Mouse (Mus musculus): Measurements from ENCODE around the gene Slc22a17. TPM values are rescaled to one million over a fixed set of nuclear protein-coding genes. Genes with fewer than 3 reads are reported as not detected.
"Not testable (repeated sequence)": the region's sequence is repeated elsewhere in the genome, so short reads cannot be mapped to it uniquely, and the experiment has no call there.

Slc22a17 gene
- polyA plus RNA-seq, 1 experiment from 2014 or later: 136 TPM

GRCm38 (mm10) chr14:54953664-54954206 is 40.8 kb upstream of the Slc22a17 start:
- ATAC-seq (ENCODE audit: low FRiP score) (no peak), DNase-seq (ENCODE audit: low spot score) (no peak)
- H3K27ac ChIP-seq: no peak overlapping the region
- H3K36me3 ChIP-seq (replicated peaks; ENCODE audit: control insufficient read depth, insufficient read depth): no peaks in the 10 kb centered on the region
- no peaks in the 10 kb centered on the region for H3K9me3 ChIP-seq (ENCODE audit: control insufficient read depth, low read length)
- 92% methylated on average over 8 of the region's 8 CpGs for WGBS
- no peak overlapping the region for H3K4me3 ChIP-seq (replicated peaks; ENCODE audit: low read length)
- H3K27me3 ChIP-seq (ENCODE audit: control insufficient read depth, insufficient read depth, low read length): no peaks in the 10 kb centered on the region
- H3K9ac ChIP-seq: no peak overlapping the region
- no peak overlapping the region for H3K4me2 ChIP-seq (replicated peaks)
- H3K4me1 ChIP-seq (replicated peaks; ENCODE audit: control insufficient read depth, insufficient read depth, low read length): no peaks in the 10 kb centered on the region

- H3K4me3 ChIP-seq (replicated peaks; ENCODE audit: low read length): no peak overlapping the region
- no peak overlapping the region for H3K9ac ChIP-seq
- H3K36me3 ChIP-seq (replicated peaks; ENCODE audit: control insufficient read depth, insufficient read depth): no peaks in the 10 kb centered on the region
- 90% methylated on average over 6 of the region's 6 CpGs for WGBS
- no peak for DNase-seq (ENCODE audit: low spot score)
- H3K27ac ChIP-seq: no peak overlapping the region
- no peaks in the 10 kb centered on the region for H3K9me3 ChIP-seq (ENCODE audit: control insufficient read depth, low read length)
- no peaks in the 10 kb centered on the region for H3K27me3 ChIP-seq (ENCODE audit: control insufficient read depth, insufficient read depth, low read length)
- H3K4me1 ChIP-seq (replicated peaks; ENCODE audit: control insufficient read depth, insufficient read depth, low read length): no peaks in the 10 kb centered on the region
- no peak for ATAC-seq (ENCODE audit: low FRiP score)
- H3K4me2 ChIP-seq (replicated peaks): no peak overlapping the region
Observed at GRCm38 (mm10) chr14:54951587-54951986, 38.7 kb upstream of the Slc22a17 start.

DNA sequence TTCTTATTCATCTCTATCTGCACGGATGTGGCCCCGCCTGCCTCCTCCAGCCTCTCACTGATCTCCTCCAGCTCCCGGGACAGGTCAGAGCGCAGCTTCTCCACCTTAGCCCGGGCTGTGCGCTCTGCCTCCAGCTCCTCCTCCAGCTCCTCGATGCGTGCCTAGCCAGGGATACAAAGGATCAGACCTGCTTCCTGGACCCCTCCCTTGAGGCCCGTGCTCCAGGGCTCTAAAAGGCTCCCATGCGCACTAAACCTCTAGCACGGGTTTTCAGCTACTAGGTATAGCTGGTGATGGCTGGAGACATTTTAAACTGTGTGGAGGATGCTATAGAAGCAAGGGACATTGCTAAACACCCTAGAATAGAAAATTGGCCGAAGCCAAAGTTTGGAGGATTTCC is 37.6 kb upstream of the Slc22a17 start:
- no peaks in the 10 kb centered on the region for H3K36me3 ChIP-seq (replicated peaks; ENCODE audit: control insufficient read depth, insufficient read depth)
- no peak overlapping the region for H3K4me3 ChIP-seq (replicated peaks; ENCODE audit: low read length)
- ATAC-seq (ENCODE audit: low FRiP score) (no peak), DNase-seq (ENCODE audit: low spot score) (no peak)
- H3K4me2 ChIP-seq (replicated peaks): no peak overlapping the region
- 62% methylated on average over 12 of the region's 12 CpGs for WGBS
- H3K27ac ChIP-seq: no peak overlapping the region
- H3K4me1 ChIP-seq (replicated peaks; ENCODE audit: control insufficient read depth, insufficient read depth, low read length): no peaks in the 10 kb centered on the region
- no peaks in the 10 kb centered on the region for H3K9me3 ChIP-seq (ENCODE audit: control insufficient read depth, low read length)
- no peak overlapping the region for H3K9ac ChIP-seq
- H3K27me3 ChIP-seq (ENCODE audit: control insufficient read depth, insufficient read depth, low read length): no peaks in the 10 kb centered on the region

- Histone ChIP-seq H3K27ac (no peak overlapping the region), H3K4me2 (replicated peaks) (no peak overlapping the region), H3K27me3 (ENCODE audit: control insufficient read depth, insufficient read depth, low read length) (no peaks in the 10 kb centered on the region), H3K9me3 (ENCODE audit: control insufficient read depth, low read length) (no peaks in the 10 kb centered on the region), H3K4me3 (replicated peaks; ENCODE audit: low read length) (no peak overlapping the region), H3K9ac (no peak overlapping the region), H3K36me3 (replicated peaks; ENCODE audit: control insufficient read depth, insufficient read depth) (no peaks in the 10 kb centered on the region), H3K4me1 (replicated peaks; ENCODE audit: control insufficient read depth, insufficient read depth, low read length) (no peaks in the 10 kb centered on the region)
- 88% methylated on average over 9 of the region's 9 CpGs for WGBS
- ATAC-seq (ENCODE audit: low FRiP score): no peak
- DNase-seq (ENCODE audit: low spot score): no peak
Observed at GRCm38 (mm10) chr14:54948781-54949180, 35.8 kb upstream of the Slc22a17 start.

- not testable (repeated sequence) for H3K27me3 ChIP-seq (ENCODE audit: control insufficient read depth, insufficient read depth, low read length); H3K9ac ChIP-seq; H3K27ac ChIP-seq; ATAC-seq (ENCODE audit: low FRiP score); H3K36me3 ChIP-seq (replicated peaks; ENCODE audit: control insufficient read depth, insufficient read depth); H3K4me2 ChIP-seq (replicated peaks); DNase-seq (ENCODE audit: low spot score); H3K4me1 ChIP-seq (replicated peaks; ENCODE audit: control insufficient read depth, insufficient read depth, low read length); H3K9me3 ChIP-seq (ENCODE audit: control insufficient read depth, low read length); H3K4me3 ChIP-seq (replicated peaks; ENCODE audit: low read length)
- 93% methylated on average over 11 of the region's 11 CpGs for WGBS
Observed at GRCm38 (mm10) chr14:54947008-54947407, 34.1 kb upstream of the Slc22a17 start.

GRCm38 (mm10) chr14:54945975-54946704 is 33.2 kb upstream of the Slc22a17 start:
- ATAC-seq (ENCODE audit: low FRiP score) (no peak), DNase-seq (ENCODE audit: low spot score) (no peak)
- Histone ChIP-seq H3K9me3 (ENCODE audit: control insufficient read depth, low read length) (no peaks in the 10 kb centered on the region), H3K36me3 (replicated peaks; ENCODE audit: control insufficient read depth, insufficient read depth) (no peaks in the 10 kb centered on the region), H3K9ac (no peak overlapping the region), H3K4me3 (replicated peaks; ENCODE audit: low read length) (no peak overlapping the region), H3K27ac (no peak overlapping the region), H3K4me1 (replicated peaks; ENCODE audit: control insufficient read depth, insufficient read depth, low read length) (no peaks in the 10 kb centered on the region), H3K4me2 (replicated peaks) (no peak overlapping the region), H3K27me3 (ENCODE audit: control insufficient read depth, insufficient read depth, low read length) (no peaks in the 10 kb centered on the region)
- 84% methylated on average over 19 of the region's 19 CpGs for WGBS

DNA sequence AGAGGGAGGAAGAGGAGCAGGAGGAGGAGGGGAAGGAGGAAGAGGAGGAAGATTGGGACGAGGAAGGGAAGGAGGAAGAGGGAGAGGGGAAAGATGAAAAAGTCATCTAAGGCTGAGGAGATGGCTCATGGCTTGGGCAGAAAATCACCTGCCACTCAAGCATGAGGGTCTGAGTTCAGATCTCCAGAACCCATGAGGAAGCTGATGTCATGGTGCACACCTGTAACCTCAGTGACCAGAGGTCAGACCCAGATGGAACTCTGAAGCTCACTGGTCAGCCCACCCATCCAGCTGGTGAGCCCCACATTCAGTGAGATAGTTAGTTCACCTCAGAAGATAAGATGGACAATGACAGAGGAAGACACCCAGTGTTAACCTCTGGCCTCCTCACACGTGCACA is 32.0 kb upstream of the Slc22a17 start:
- WGBS: 81% methylated on average over 2 of the region's 2 CpGs
- H3K4me2 ChIP-seq (replicated peaks): no peak overlapping the region
- no peak overlapping the region for H3K27ac ChIP-seq
- no peak overlapping the region for H3K9ac ChIP-seq
- no peak overlapping the region for H3K4me3 ChIP-seq (replicated peaks; ENCODE audit: low read length)
- no peak for DNase-seq (ENCODE audit: low spot score)
- H3K27me3 ChIP-seq (ENCODE audit: control insufficient read depth, insufficient read depth, low read length): no peaks in the 10 kb centered on the region
- H3K9me3 ChIP-seq (ENCODE audit: control insufficient read depth, low read length): no peaks in the 10 kb centered on the region
- no peak for ATAC-seq (ENCODE audit: low FRiP score)
- H3K4me1 ChIP-seq (replicated peaks; ENCODE audit: control insufficient read depth, insufficient read depth, low read length): no peaks in the 10 kb centered on the region
- no peaks in the 10 kb centered on the region for H3K36me3 ChIP-seq (replicated peaks; ENCODE audit: control insufficient read depth, insufficient read depth)

DNA sequence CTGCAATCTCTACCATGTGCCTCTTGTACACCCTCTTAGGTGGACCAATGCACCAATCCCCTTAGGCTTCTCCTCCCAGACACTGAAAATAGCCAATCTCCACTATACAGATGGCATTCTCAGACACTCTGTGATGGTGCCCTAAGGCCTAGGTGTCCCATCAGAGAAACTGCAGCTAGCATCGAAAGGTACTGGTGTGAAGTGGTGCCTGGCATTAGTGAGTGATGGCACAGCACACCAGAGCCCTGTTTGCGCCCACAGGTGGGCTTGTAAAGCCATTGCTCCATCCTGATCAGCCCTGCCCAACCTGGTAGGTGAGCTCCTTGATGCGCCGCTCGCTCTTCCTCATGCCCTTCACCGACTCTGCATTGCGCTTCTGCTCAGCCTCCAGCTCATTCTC is 31.0 kb upstream of the Slc22a17 start:
- WGBS: 94% methylated on average over 7 of the region's 7 CpGs

DNA sequence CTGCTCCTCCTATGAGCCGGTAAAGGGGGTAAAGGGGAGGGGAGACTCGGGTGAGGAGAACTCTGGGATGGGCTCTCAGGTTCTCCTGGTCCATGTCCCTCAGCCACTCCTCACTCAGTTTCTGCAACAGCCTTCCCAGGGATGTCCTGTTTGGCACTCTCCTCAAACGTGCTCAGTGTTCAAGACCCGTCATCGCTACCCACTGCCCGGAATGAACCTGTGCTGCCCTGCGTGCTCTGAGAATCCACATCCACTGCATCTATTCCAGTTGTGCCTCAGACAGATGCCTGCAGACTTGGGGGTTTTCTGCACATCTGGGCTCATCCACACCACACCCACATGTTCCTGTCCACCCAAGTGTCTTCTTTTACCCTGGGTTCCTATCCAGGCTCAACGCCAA is 29.5 kb upstream of the Slc22a17 start:
- Histone ChIP-seq H3K4me1 (replicated peaks; ENCODE audit: control insufficient read depth, insufficient read depth, low read length) (no peaks in the 10 kb centered on the region), H3K9me3 (ENCODE audit: control insufficient read depth, low read length) (no peaks in the 10 kb centered on the region), H3K36me3 (replicated peaks; ENCODE audit: control insufficient read depth, insufficient read depth) (no peaks in the 10 kb centered on the region), H3K4me2 (replicated peaks) (no peak overlapping the region), H3K27me3 (ENCODE audit: control insufficient read depth, insufficient read depth, low read length) (no peaks in the 10 kb centered on the region), H3K4me3 (replicated peaks; ENCODE audit: low read length) (no peak overlapping the region), H3K27ac (no peak overlapping the region), H3K9ac (no peak overlapping the region)
- DNase-seq (ENCODE audit: low spot score): no peak
- WGBS: 93% methylated on average over 8 of the region's 8 CpGs
- no peak for ATAC-seq (ENCODE audit: low FRiP score)

More for the DNA sequence above, 31.0 kb upstream of the Slc22a17 start:
- Histone ChIP-seq H3K27me3 (ENCODE audit: control insufficient read depth, insufficient read depth, low read length) (no peaks in the 10 kb centered on the region), H3K27ac (no peak overlapping the region), H3K9ac (no peak overlapping the region), H3K36me3 (replicated peaks; ENCODE audit: control insufficient read depth, insufficient read depth) (no peaks in the 10 kb centered on the region), H3K4me2 (replicated peaks) (no peak overlapping the region), H3K4me1 (replicated peaks; ENCODE audit: control insufficient read depth, insufficient read depth, low read length) (no peaks in the 10 kb centered on the region), H3K4me3 (replicated peaks; ENCODE audit: low read length) (no peak overlapping the region), H3K9me3 (ENCODE audit: control insufficient read depth, low read length) (no peaks in the 10 kb centered on the region)
- DNase-seq (ENCODE audit: low spot score) (no peak), ATAC-seq (ENCODE audit: low FRiP score) (no peak)

Data from hindbrain, embryonic 14.5 days (tissue).